Mouse (Mus musculus) liver, adult 2 months (tissue): Measurements from ENCODE around the gene Bmp7. TPM values are rescaled to one million over a fixed set of nuclear protein-coding genes. Genes with fewer than 3 reads are reported as not detected.

ENCODE experiments used
- DNase-seq: peaks from one replicate; pipeline ENCODE4 v3.0.0-alpha.2; 2011; ENCODE audit warnings: low read depth, low spot score; ENCODE audit errors: extremely low read depth
- H3K27ac ChIP-seq: fragments of 200-500 bp; replicated peaks from 2 replicates; pipeline ENCODE4 v1.5.1; 2012; ENCODE audit warnings: low read depth, mild to moderate bottlenecking, control low read depth, inconsistent platforms, low read length; ENCODE audit not compliant: insufficient read depth
- H3K27me3 ChIP-seq: fragments of 200-500 bp; 2 replicates; pipeline ENCODE4 v1.6.1; 2012; ENCODE audit warnings: mild to moderate bottlenecking, moderate library complexity, low read length, inconsistent platforms; ENCODE audit not compliant: control insufficient read depth, insufficient read depth
- H3K36me3 ChIP-seq: fragments of 200-500 bp; 2 replicates; pipeline ENCODE4 v1.6.1; 2012; ENCODE audit warnings: low read length, inconsistent platforms; ENCODE audit not compliant: control insufficient read depth, insufficient read depth
- H3K4me1 ChIP-seq: fragments of 200-500 bp; 2 replicates; pipeline ENCODE4 v1.6.1; 2011; ENCODE audit warnings: low read length; ENCODE audit not compliant: control insufficient read depth, insufficient read depth
- H3K4me3 ChIP-seq: fragments of 200-500 bp; 2 replicates; pipeline ENCODE4 v1.5.1; 2011; ENCODE audit warnings: low read depth, mild to moderate bottlenecking, control low read depth, low read length, moderate library complexity; ENCODE audit not compliant: insufficient read depth
- H3K79me2 ChIP-seq: fragments of 200-500 bp; 2 replicates; pipeline ENCODE4 v1.6.1; 2012; ENCODE audit warnings: inconsistent platforms, mild to moderate bottlenecking, low read length, moderate library complexity; ENCODE audit not compliant: control insufficient read depth, insufficient read depth
- H3K9ac ChIP-seq: fragments of 200-500 bp; 2 replicates; pipeline ENCODE4 v1.6.1; 2012; ENCODE audit warnings: low read depth, mild to moderate bottlenecking, control low read depth, inconsistent platforms, low read length
- CTCF ChIP-seq: fragments of 200-500 bp; IDR thresholded peaks from 2 replicates; pipeline ENCODE4 v1.5.1; 2011; ENCODE audit warnings: low read depth, low read length, control low read depth
- POLR2A ChIP-seq: fragments of 200-500 bp; IDR thresholded peaks from 2 replicates; pipeline ENCODE4 v1.6.1; 2011; ENCODE audit warnings: low read length, control low read depth; ENCODE audit not compliant: insufficient read depth; ENCODE audit errors: extremely low read depth
- WGBS: fragments of 180-500 bp; shearing (Covaris S2); methylation state at CpG from one replicate; pipeline ENCODE4 v1.1.7; 2018; 5-methylcytosine and 5-hydroxymethylcytosine counted together
- polyA plus RNA-seq: library from polyadenylated mRNA; depleted of rRNA; stranded (reverse); fragments of >200 nt; gene quantifications from 2 replicates; pipeline ENCODE4 v1.2.3, GENCODE M21; 2012
- total RNA-seq: library from RNA; depleted of rRNA; stranded (reverse); fragments of >200 nt; gene quantifications from 2 replicates; pipeline ENCODE4 v1.2.3, GENCODE M21; 2014

Bmp7 gene
- total and polyA plus RNA-seq, 2 experiments = 0.55 to 1.7 TPM

- peaks cover 1% of the 10 kb centered on the region; the same call in 1 of the 2 replicates for H3K4me1 ChIP-seq
- no peaks in the 10 kb centered on the region for H3K27me3 ChIP-seq
- TF ChIP-seq CTCF (no peak), POLR2A (no peak)
- no peak overlapping the region for H3K27ac ChIP-seq
- H3K4me3 ChIP-seq = no peak overlapping the region
- H3K79me2 ChIP-seq = no peaks in the 10 kb centered on the region
- no peak overlapping the region for H3K9ac ChIP-seq
- WGBS = 85% methylated on average over 9 of the region's 9 CpGs
- DNase-seq = no peak
- no peaks in the 10 kb centered on the region for H3K36me3 ChIP-seq
Measured at GRCm38 (mm10) chr2:172906146-172906545, 34.0 kb downstream of the Bmp7 start.

- TF ChIP-seq CTCF = no peak
- TF ChIP-seq POLR2A = no peak
- 89% methylated on average over 5 of the region's 5 CpGs for WGBS
- DNase-seq = no peak
- Histone ChIP-seq H3K9ac (no peak overlapping the region), H3K27me3 (no peaks in the 10 kb centered on the region), H3K4me1 (peaks cover 4% of the 10 kb centered on the region; the same call in 1 of the 2 replicates), H3K4me3 (no peak overlapping the region), H3K79me2 (no peaks in the 10 kb centered on the region), H3K36me3 (no peaks in the 10 kb centered on the region), H3K27ac (no peak overlapping the region)
Measured at GRCm38 (mm10) chr2:172905057-172905456, 35.1 kb downstream of the Bmp7 start.

- Histone ChIP-seq H3K4me3 (no peak overlapping the region), H3K4me1 (peaks cover 4% of the 10 kb centered on the region; the same call in 1 of the 2 replicates), H3K36me3 (no peaks in the 10 kb centered on the region), H3K27ac (no peak overlapping the region), H3K79me2 (no peaks in the 10 kb centered on the region), H3K27me3 (no peaks in the 10 kb centered on the region), H3K9ac (no peak overlapping the region)
- DNase-seq = no peak
- TF ChIP-seq POLR2A (no peak), CTCF (no peak)
- WGBS = 86% methylated on average over 6 of the region's 6 CpGs
Measured at GRCm38 (mm10) chr2:172904614-172905013, 35.5 kb downstream of the Bmp7 start.

- Histone ChIP-seq H3K4me3 (no peak overlapping the region), H3K27ac (no peak overlapping the region), H3K79me2 (no peaks in the 10 kb centered on the region), H3K27me3 (no peaks in the 10 kb centered on the region), H3K9ac (no peak overlapping the region), H3K36me3 (no peaks in the 10 kb centered on the region), H3K4me1 (peaks cover 4% of the 10 kb centered on the region; the same call in 1 of the 2 replicates)
- 84% methylated on average over 8 of the region's 8 CpGs for WGBS
- no peak for DNase-seq
- TF ChIP-seq CTCF (no peak), POLR2A (no peak)
Measured at GRCm38 (mm10) chr2:172903523-172903922, 36.6 kb downstream of the Bmp7 start.

- H3K27me3 ChIP-seq = no peaks in the 10 kb centered on the region
- no peak overlapping the region for H3K4me3 ChIP-seq
- peaks cover 4% of the 10 kb centered on the region; the same call in 1 of the 2 replicates for H3K4me1 ChIP-seq
- no peaks in the 10 kb centered on the region for H3K79me2 ChIP-seq
- H3K36me3 ChIP-seq = no peaks in the 10 kb centered on the region
- no peak for TF ChIP-seq POLR2A
- TF ChIP-seq CTCF = no peak
- H3K9ac ChIP-seq = no peak overlapping the region
- no peak overlapping the region for H3K27ac ChIP-seq
- WGBS = 25% methylated on average over 10 of the region's 10 CpGs
- peak; percentile 84 for DNase-seq
Measured at GRCm38 (mm10) chr2:172900954-172901701, 39.0 kb downstream of the Bmp7 start.

- no peaks in the 10 kb centered on the region for H3K27me3 ChIP-seq
- H3K9ac ChIP-seq = no peak overlapping the region
- H3K36me3 ChIP-seq = no peaks in the 10 kb centered on the region
- no peaks in the 10 kb centered on the region for H3K4me1 ChIP-seq
- H3K27ac ChIP-seq = no peak overlapping the region
- 72% methylated on average over 15 of the region's 15 CpGs for WGBS
- H3K79me2 ChIP-seq = no peaks in the 10 kb centered on the region
- peak; percentile 3 for DNase-seq
- no peak overlapping the region for H3K4me3 ChIP-seq
- TF ChIP-seq POLR2A = no peak
- no peak for TF ChIP-seq CTCF
Measured at GRCm38 (mm10) chr2:172889756-172890443, 50.2 kb downstream of the Bmp7 start.
